Mouse (Mus musculus): ENCODE results near the gene Kcnb1.
A peak's percentile ranks its signal among the peaks of the same experiment; 100 is the strongest.

Gene Kcnb1

DNA sequence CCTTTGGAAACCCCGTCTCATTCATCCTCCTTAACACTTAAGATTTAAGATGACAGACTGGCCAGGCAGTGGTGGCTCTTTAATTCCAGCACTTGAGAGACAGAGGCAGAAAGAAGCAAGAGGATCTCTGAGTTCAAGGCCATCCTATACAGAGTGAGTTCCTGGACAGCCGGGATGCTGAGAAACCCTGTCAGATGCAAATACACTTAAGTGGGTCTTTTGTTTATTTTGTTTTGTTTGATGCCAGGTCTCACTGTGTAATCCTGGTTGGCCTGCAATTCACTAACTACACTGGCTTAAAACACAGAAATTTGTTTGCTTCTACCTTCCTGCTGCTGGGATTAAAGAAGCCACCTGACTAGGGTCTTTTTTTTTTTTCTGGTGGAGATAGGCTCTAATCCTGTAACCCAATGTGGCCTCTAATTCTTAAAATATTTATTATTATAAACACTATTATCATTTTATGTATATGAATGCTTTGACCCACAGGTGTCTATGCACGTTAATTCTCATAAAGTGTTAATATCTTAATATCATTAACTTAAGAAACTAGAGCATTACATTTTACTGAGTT is 131.1 kb downstream of the Kcnb1 start:
- no peak for DNase-seq

DNA sequence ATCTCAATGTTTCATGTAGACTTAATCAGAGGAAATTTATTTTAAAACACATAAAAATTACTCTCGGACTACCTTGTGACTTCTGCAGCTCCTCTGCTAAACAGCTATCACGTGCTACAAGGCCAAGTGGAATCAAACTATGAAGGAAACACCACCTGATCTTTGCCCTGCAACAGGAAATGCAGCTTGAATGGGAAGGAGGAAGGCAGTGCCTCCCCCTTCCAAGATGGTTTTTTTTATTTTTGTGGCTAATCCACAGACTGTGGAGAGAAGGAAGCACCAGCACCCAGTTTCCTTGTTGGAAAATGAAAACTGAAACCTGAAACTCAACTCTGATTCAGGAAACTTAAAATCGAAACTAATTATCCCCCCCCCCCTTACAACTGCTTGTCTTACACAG is 131.8 kb downstream of the Kcnb1 start:
- no peak for DNase-seq

DNA sequence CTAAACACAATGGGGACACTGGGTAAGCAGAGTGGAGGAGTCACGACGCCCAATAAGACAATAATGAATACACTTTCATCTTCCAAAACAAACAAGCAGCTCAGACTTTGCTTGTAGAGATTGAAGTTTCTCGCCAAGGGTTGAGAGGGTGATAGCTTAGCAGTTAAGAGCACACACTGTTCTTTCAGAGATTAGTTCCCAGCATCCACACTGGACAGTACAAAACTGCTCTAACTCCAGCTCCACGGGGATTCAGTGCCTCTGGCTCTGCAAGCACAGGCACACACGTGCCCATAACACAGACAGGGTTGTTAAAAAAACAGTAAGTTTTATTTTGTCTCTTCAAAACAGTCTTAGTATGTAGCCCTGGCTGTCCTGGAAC is 133.0 kb downstream of the Kcnb1 start:
- no peak for DNase-seq

DNA sequence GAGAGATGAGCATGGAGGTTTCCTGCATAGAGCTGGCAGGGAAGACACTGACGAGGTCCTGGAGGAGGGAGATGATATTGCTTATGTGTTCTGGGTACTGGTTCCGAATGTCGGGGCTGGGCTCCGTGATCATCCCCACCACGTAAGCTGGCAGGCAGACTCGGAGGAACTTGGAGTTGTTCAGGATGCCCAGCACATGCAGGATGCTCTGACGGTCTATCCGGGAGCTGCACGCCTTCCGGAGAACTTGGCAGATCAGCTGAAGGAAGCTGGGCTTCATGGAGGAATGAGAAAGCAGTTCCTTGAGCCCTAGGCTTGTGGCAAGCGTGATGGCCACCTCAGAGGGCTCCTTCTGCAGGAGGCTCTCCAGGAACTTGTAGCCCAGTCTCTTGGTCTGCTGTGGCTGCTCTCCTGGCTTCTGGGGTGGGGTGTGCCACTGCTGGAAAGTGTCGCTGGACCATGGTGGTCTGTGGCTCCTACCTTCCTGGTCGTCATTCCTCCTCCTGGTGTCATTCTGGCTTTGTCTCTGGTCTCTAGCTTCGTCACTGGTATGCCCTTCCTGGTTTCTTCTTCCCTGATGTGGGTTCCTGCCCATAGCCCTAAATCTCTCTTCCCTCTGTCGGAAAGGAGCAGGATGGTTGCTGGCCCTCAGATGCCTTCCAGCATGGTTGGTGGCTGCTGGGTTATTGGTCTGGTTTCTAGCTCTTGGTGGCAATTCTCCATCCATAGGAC is 133.6 kb downstream of the Kcnb1 start:
- no peak for DNase-seq

DNA sequence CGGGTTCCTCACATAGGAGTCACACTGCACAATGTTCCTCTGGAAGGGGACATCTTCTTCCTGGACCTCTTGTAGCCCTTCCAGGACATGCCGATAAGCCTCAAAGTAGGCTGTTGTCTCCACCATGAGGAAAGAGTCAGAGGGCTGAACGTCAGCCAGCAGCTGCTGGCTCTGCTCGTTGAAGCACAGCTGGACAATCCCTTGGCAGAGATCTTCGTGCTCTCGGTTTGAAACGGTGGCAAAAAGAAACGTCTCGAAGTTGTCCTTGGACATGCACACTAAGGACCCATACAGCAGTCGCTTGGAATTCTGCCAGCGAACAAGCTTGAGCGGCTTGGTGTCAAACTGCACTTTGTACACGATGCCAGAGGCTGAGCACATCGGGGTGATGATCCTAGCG is 134.6 kb downstream of the Kcnb1 start:
- peak; percentile 61 to 83 for DNase-seq

DNA sequence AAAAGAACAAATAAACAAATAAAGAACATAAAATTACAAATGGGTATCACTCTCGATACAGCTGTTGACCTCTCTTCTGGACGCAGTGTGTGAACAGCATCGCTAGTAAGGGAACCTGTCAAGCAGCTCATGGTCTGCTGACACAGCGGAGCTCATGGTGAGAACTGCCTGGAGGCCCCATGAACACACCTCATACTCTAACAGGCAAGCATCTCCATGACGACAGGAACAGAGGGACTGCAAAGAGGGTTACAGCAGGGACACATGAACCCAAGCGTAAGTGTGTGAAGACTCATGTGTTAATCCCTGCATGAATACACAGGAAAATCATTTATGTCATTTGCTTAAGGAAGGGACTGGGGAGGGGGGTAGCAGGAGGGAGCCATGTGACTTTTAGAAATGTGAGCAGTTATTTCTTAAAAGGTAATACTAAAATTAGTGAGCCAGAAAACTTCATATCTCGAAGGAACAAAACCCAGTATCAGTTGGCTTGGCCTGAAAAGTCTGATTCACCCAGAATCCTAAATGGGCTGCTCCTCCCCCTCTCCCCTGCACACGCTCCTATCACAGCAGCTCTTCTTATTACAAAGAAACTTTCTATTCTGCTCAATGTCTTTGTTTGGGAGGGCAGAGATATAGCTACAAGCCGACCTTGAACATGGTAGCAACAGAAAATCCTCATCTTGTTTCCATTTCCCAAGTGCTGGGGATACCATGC is 136.7 kb downstream of the Kcnb1 start:
- no peak for DNase-seq

DNA sequence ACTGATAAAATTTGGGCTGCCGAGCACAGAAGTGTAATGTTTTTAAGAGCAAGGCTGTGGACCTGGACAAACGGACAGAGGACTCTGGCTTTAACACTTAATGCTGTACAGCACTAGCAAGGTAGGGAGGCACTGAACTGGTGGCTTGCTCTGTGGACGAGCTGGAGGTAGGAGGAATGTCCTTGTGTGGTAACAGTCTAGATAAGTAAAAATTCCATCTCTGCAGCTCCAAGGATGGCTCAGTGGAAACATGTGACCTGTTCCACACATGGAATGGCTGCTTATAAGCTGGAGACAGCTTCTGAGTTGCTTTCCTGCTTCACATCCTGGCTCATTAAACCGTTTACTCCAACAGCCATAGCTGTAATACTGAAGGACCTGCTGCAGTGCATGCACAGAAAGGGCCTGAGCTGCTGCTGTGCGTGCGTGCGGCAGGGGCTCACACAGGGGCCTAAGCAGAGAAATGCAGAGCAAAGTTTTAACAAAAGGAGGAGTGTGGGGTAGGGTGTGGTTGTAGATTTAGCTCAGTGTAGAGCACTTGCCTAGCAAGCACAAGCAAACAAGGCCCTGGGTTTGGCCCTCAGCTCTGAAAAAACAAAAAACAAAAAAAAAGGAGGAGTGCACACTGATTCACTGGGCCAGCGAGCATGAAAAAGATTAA is 141.1 kb downstream of the Kcnb1 start:
- no peak for DNase-seq

DNA sequence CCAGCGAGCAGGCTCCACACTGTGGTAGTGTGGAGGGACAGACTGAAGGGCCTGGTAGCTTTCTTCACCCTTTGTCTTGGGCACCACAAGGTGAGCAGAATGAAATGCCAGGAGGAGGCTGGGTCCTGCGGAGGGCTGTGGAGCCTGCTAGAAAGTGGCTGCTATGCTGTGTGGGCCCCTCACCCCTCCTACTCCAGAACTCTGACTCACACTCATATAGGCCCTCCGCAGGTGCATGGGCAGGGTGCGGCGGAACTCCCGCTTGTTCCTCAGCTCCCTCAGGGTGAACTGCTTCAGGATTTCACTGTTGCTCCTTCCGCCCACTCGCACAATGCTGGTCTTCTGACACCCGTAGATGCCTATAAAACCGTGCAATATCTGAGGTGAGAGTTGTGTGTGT is 141.7 kb downstream of the Kcnb1 start:
- DNase-seq = no peak
